Mouse (Mus musculus) 416B (cell line): ENCODE measurements around the gene Rpgrip1l.
A peak's percentile ranks its signal among the peaks of the same experiment; 100 is the strongest.

Source experiments
- DNase-seq: peaks from one replicate; pipeline ENCODE4 v3.0.0; 2011; ENCODE audit warnings: low read depth

Rpgrip1l gene

GRCm38 (mm10) chr8:91312835-91313832 lies at the start of gene Rpgrip1l, which contains the start of gene Fto:
TSS of gene Rpgrip1l (minus strand) at chr8:91313262.
TSS of gene Fto (plus strand) at chr8:91313525.
- peak; percentile 99 for DNase-seq

DNA sequence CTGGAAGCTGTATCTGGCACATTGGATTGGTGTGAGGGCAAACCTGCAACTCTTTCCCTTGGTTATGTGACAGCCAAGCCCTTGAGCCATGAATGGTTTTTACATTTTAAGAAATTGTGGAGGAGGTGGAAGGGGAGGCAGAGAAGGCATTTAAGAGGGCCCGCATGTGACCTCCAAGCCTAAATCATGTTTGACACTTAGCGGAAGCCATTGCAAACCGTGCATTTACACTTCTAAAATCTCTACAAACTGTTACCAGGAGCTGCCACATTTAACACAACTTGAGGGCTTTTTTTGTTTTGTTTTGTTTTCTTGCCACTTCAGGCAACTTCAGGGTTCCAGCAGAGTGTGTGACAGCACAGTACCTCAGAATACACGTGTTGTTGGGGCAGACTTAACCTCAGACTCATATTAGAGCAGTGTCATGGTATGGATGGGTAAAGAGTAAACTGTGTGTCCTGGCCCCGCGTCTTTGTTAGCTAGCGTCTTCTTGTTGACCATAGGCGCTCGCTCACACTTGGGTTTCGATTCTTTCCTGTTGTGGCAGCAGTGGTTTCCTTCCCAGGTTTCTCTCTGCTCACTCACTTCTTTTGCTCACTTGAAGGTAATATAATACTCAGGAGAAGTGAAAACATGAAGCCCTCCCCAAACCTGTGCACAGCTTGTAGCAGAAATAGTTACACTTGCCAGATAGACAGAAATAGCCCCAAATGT lies 47.7 kb upstream of the Rpgrip1l start:
- DNase-seq: peak; percentile 71

- DNase-seq: no peak
Observed at GRCm38 (mm10) chr8:91359511-91359910, 46.4 kb upstream of the Rpgrip1l start.

DNA sequence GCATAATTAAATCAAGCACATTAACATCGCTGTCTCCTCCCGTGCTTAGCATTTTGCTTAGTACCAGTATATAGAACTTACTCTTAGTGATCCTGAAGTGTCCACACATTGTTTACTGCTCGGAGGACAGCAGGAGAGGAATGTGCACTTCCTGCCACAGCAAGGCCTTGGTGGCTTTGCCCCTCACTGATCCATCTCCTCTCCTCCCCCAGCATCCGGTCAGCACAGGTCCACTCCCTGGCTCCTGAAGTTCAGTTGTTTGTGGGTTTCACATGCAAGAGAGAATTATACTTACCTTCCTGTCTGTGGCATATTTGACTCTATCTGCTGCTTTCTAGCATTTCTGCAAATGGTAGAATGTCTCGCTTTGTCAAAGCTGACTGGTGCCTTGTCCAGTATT lies 45.0 kb upstream of the Rpgrip1l start:
- DNase-seq: peak; percentile 54

- DNase-seq: peak; percentile 56
Observed at GRCm38 (mm10) chr8:91357493-91358014, 44.5 kb upstream of the Rpgrip1l start.

DNA sequence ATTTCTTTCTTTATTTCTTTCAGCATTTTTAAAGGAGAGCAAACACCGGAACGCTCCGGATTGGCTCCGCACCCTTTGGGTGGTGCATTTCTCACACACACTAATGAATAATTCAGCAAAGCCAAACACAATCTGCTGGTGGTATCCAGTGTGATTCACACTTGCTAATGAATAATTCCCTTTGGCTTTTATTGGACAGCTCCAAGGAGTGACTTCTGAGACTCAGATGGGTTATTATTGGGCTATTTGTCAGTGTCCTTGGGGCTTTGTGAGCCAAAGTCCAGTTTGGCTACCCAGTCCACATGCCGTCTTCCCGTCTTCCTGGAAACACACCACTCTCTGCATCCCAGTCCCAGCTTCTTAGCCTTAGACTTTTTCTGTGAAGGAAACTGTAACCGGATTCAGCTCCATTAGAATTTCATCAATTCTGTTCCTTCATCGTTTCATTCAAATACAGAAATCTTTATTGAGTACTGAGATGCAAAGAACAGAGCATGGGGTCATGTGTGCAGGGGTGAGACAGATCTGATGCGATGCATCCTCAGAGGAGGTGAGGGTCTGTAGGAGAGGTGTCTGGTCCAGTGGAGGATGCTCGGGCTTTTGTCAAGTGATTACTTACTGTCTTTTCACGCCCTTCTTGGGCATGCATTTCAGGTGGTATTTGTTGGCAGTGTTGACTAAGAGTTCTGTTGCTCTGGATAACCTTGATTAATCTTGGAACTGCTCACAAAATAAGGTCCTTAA lies 43.1 kb upstream of the Rpgrip1l start:
- DNase-seq: no peak

DNA sequence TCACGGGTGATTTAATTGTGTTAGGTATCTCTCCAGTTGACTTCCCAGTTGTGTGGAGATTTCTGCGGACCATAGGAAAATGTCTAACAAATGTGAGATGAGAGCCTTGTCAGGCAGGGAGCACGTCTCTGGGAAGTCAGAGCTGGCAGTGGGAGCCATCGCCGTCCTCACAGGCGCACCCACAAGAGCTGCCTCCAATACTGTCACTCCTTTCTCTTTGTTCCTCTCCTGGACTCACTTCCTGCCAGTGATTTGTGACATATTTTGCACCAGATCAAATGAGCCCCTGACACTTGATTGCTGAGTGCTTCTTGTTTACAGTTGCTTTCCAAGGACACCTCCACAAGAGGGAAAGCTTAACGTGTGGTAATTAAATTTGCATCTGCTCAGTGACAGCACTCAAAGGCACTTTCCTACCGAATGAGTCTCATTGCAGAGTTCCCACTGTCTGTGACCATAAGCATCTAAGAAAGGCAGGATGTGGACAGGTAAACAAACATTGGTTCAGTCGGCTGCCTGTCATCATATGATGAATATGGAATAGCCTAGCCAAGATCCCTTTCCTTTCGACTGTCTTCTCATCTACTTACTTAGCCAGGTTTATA lies 42.3 kb upstream of the Rpgrip1l start:
- no peak for DNase-seq

DNA sequence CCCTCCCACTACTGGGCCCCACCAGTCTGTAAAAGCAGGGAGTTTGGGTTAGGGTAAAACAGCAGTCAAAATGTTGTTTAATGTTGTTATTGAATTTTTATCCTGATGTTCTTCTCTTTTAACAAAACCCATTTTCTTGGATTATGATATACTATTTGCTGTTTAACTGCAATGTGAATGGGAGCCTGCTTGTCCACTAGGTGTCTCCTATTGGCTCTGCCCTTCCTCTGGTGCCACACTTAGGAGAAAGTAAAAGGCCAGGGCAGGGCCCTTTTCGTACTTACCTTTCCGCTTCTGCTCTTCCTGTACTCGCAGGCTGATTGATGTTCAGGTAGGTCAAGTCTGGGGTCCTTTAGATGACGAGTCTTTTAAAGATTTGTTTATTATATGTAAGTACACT lies 40.8 kb upstream of the Rpgrip1l start:
- DNase-seq: peak; percentile 32

DNA sequence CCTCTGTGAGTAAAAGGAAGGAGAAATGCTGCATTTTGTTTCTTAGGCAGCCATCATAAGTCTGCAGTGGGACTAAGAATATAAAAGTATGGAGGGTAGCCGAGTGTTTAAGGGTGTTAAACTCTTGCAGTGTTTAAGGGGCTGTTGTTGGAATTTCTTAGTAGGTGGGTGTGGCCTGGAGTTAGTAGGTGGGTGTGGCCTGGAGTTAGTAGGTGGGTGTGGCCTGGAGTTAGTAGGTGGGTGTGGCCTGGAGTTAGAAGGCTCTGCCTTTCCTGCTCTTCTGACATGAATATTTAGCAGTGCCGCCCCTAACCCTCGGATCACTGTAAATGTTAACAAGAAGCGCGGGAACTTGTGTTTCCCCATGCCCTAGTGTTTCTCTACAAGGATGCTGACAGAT lies 40.0 kb upstream of the Rpgrip1l start:
- no peak for DNase-seq

DNA sequence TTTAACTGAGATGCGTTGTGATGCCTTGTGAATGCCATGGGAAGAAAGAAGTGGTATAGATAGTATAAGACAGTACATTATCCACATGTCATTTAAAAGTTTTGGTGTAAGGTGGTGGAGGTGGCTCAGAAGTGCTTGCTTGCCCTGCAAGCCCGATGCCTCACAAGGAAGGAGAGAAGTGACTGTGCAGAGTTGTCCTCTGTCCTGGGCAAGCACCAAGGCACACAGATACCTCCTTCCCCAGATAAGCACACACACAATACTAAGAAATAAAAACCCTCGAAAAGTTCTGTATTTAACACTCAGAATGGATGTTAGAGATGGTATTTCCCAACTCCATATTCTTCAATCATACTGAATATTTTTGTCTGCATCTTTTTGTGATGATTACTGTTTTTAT lies 39.5 kb upstream of the Rpgrip1l start:
- DNase-seq: no peak

DNA sequence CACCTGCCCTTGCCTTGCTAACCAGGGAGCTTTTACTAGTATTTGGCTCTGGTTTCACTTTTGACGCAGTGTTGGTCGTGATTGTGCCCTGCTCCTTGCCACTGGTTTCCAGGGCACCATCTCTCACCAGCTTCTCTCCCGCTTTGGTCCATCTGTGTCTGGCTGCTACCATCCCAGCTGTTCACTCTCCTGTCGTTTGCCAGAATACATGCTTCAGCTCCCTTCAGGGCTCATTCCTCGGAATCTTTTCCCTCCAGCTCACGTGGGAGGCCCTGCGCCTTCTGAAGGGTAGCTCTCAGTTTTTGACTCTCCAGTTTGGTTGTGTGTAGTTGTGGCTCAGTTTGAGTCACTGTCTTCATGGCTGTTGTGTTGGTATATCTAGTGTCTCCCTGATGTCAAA lies 37.6 kb upstream of the Rpgrip1l start:
- no peak for DNase-seq

DNA sequence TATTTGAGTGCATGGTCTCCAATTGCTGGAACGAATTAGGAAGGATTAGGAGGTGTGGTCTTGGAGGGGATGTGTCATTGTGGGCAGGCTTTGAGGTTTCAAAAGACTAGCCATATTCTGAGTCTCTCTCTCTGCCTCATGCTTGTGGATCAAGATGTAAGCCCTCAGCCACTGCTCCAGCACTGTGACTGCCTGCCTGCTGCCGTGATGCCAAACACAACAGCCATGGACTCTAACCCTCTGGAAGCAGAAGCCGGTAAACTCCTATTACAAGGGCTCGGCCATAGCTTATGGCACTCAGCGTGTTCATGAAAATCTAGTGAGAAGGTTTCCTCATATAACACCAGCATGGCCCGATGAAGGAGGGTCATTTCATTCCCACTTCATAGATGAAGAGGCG lies 36.8 kb upstream of the Rpgrip1l start:
- DNase-seq: no peak

- DNase-seq: no peak
Observed at GRCm38 (mm10) chr8:91347595-91347994, 34.5 kb upstream of the Rpgrip1l start.

DNA sequence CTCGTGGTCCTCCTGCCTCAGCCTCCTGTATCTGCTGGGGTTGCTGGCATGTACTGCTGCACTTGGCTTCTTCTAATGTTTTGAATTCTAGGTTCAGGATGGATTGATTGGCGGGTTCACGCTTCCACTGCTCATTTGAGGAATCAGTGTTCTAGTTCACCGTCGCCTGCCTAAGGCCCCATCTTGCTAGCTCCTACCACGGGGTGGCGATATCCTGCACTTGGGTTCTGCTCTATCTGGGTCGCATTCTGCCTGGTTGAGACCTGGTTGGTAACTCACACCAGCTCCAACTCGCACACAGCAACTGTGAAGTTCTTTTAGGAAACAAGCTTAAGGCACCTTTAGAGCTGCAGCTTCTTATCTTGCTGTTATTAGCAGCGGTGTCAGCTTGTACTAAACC lies 34.1 kb upstream of the Rpgrip1l start:
- DNase-seq: no peak

DNA sequence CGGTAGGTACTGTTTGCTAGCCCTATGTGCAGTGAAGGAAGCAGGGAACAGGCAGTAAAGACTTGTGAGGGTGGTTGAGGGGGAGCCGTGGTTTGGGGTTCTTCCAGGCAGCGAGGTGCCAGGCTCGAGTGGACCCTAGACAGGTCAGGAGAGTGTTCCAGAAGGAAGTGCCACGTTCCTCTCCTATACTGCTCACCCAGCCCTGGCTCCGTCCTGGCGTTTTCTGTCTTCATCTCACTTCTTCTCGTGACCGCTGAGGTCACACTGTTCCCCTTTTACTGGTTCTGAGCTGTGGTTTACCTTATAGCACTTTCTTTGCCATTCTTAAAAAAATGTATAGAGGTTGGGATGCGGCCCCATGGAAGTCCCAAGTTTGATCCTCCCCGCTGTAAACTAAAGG lies 31.6 kb upstream of the Rpgrip1l start:
- no peak for DNase-seq

DNA sequence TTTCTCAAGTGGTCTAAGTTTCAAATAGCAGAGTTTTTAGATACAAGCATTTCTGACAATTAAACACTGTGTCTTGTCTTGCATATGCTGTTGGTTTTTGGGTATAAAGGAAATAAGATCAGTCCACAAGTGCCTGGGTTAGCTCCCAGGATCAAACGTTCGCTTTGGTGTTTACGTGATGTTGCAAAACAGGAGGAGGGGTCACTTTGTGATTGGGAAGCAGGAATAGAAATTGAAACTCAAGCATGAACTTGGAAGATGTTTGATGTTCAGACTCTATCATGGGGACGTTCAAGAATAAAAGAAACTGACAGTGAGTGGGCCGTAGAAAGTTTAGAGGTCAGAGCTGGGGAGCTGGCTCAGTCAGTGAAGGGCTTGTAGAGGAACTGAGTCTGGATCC lies 29.7 kb upstream of the Rpgrip1l start:
- DNase-seq: no peak

DNA sequence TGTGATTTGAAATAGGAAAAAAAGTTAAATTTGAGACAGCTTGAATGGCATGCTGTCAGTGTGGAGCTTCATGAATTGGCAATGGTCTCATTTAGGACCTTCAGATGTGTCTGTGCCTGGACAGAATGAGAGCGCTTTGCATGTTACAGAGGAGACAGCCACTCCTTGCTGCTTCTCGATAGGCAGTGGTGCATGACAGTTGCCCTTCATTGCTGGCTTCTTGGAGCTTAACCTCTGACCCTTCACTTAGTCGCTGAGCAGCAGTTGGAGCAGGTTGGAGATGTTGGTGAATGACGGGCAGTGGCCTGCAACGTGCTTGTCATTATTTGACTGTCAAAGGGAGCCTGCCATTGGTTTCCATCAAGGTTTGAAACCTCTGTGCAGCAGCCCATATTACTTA lies 29.1 kb upstream of the Rpgrip1l start:
- no peak for DNase-seq

- DNase-seq: no peak
Observed at GRCm38 (mm10) chr8:91340746-91341145, 27.7 kb upstream of the Rpgrip1l start.

DNA sequence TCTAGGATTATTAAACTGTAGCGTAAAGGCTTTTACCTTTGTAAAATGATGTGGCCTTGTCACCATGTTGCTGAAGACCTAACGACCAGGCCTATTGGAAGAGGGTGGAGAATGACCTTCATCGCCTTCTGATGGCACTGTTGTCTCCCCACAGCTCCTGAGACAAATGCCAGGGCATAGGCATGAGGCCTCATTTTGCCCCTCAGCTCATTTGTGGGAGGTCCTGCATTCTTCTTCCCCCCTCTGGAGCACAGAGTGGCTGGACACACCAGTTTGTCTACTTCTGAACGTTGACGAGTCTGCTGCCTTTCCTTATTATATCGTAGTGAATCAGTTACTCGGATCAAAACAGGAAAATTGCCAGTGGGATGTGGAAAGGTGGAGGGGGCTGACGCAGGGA lies 26.6 kb upstream of the Rpgrip1l start:
- no peak for DNase-seq

DNA sequence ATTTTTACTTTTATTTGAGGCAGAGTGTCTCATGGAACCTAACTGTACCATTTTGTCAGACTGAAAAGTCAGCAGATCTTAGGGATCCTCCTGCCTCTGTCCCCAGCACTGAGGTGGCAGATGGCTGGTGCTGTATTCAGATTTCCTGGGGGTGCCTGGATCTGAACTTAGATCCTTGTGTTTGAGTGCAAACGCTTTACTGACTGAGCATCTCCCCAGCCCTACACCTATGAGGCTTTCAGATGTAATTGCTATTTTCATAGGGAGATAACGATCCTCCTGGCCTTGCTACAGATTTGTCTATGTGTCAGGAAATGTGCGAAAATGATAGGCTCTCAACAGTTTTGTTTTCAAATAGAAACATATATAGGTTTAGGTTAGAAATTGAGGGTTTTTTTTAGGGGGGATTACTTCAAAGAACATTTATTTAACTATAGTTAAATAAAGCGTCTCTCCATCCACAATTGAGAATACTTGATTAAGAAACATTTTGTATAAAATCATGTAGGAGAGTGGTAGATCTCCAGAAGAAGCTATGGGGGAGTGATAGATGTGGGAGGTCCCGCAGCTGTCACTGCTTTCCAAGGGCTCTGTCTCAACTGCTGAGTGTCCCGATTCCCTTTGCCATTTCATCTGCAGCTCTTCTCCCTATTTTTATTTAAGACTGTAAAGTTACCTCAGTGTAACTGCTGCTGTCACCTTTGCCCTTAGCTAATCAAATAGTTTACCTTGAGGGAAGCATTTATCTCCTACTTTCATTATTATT lies 25.5 kb upstream of the Rpgrip1l start:
- DNase-seq: no peak

- no peak for DNase-seq
Observed at GRCm38 (mm10) chr8:91329461-91329850, 16.4 kb upstream of the Rpgrip1l start.
